Mouse (Mus musculus): Measurements from ENCODE around the gene Icam2.

- TF ChIP-seq CTCF (IDR thresholded peaks at IDR 0.05; ENCODE audit: extremely low read depth, insufficient read depth, insufficient read length, insufficient replicate concordance) (no peak), POLR2A (IDR thresholded peaks at IDR 0.05; ENCODE audit: low read depth, low read length) (no peak)
These were observed 49.0 kb downstream of the Icam2 start for GRCm38 (mm10) chr11:106338870-106339269.
